Comparison of ENCODE assay signal across 8 mouse cellular contexts in the genomic region with DNA sequence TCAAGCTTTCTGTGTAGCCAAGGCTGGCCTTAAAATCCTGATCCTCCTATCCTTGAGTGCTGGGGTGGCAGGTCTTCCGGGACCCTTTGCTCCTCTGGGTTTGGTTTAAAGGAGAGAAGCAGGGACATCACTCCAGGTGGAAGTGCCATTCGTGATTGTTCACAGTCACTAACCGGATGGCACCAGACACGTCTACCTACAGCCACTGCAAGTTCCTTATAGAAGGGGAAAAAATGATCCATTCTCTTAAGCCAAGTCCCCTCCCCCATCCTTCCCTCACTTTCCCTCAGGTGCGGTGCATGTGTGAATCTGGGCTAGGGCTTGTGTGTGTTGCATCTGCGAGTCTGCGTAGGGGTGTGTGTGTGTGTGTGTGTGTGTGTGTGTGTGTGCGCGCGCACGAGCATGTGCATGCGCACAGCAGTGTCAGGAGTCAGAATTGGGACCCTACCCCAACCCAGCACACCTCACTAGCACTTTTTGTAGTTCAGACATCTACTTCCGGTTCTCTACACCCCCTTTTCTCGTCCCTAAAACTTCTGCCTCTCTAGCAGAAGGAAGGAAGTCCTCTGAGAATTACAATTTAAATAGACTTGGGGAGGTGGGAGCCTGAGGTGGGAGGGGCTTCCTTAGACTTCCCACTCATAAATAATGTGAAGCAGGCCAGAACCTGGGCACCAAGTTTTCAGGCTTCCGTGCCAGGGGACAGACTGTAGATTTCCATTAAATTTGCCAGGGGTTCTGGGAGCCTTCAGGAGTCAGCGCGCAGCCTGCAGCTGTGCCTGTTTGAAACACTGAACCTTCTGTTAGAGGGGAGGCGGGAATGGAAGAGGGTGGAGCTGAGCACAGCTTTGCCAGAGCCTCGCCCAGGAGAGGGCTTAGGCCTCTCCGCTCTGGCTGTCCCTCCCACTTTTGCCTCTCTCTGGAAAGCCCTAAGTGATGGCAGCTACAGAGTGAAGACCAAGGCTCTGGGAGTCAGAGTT. TPM values are rescaled to one million over a fixed set of nuclear protein-coding genes. Genes with fewer than 3 reads are reported as not detected.
A peak's percentile ranks its signal among the peaks of the same experiment; 100 is the strongest.
DNase-seq lines count a peak whose midpoint lies in the region; ATAC-seq and TF ChIP-seq lines count a peak whose summit lies in the region.

No protein-coding gene starts in this region.

- H3K4me3 ChIP-seq in forebrain, embryonic 14.5 days (ENCODE audit: low read depth, low read length) = no peak overlapping the region
- H3K4me3 ChIP-seq in left cerebral cortex, adult 2 months = no peak overlapping the region

- peak; percentile 56 for ATAC-seq in forebrain, embryonic 14.5 days
- peak; percentile 31 to 50 for ATAC-seq in hematopoietic stem cell, adult 5-6 weeks (replicated peaks in 1 of 2; ENCODE audit: insufficient read depth in 1 of 2, low FRiP score in 2 of 2, low TSS enrichment in 1 of 2, low read depth in 1 of 2, poor library complexity in 2 of 2, severe bottlenecking in 2 of 2)
- ATAC-seq in megakaryocyte-erythroid progenitor cell, adult 5-6 weeks (replicated peaks; ENCODE audit: low FRiP score, low TSS enrichment, poor library complexity, severe bottlenecking) = peak; percentile 76

- H3K27ac ChIP-seq in forebrain, embryonic 14.5 days (ENCODE audit: low read depth, low read length) = no peak overlapping the region
- peak overlapping the region; percentile 47; the same call in 1 of the 2 replicates for H3K27ac ChIP-seq in left cerebral cortex, adult 2 months

- H3K4me1 ChIP-seq in forebrain, embryonic 14.5 days (ENCODE audit: control insufficient read depth, insufficient read depth, low read length) = peaks cover 5% of the 10 kb centered on the region; the same call in 1 of the 2 replicates

- peak; percentile 20 for DNase-seq in cerebellum, adult 9-11 months
- DNase-seq in cerebellum, postnatal 36 days = no peak
- peak; percentile 67 to 68 for DNase-seq in adrenal gland, postnatal 36 days
- DNase-seq in forebrain, embryonic 14.5 days (ENCODE audit: low spot score) = peak; percentile 55
- no peak for DNase-seq in left cerebral cortex, adult 2 months (ENCODE audit: extremely low spot score in 1 of 2, low spot score in 2 of 2)
- DNase-seq in thymus, postnatal 25 days = peak; percentile 49

- 31% methylated on average over 20 of the region's 20 CpGs for WGBS in forebrain, embryonic 14.5 days

- H3K27me3 ChIP-seq in forebrain, embryonic 14.5 days (replicated peaks; ENCODE audit: control insufficient read depth, insufficient read depth, low read length) = peaks cover 36% of the 10 kb centered on the region

- H3K36me3 ChIP-seq in forebrain, embryonic 14.5 days (ENCODE audit: control insufficient read depth, insufficient read depth, low read length) = no peaks in the 10 kb centered on the region

- H3K9ac ChIP-seq in forebrain, embryonic 14.5 days (ENCODE audit: low read length) = no peak overlapping the region

- intact Hi-C loops in left cerebral cortex, adult 2 months (cut with DNase I) = no loop called here

- no peaks in the 10 kb centered on the region for H3K9me3 ChIP-seq in forebrain, embryonic 14.5 days (replicated peaks; ENCODE audit: control insufficient read depth, low read length)

- H3K4me2 ChIP-seq in forebrain, embryonic 14.5 days (ENCODE audit: low read length) = peak overlapping the region; percentile 18; the same call in 1 of the 2 replicates

- no peak for TF ChIP-seq CTCF in left cerebral cortex, adult 2 months (IDR thresholded peaks at IDR 0.05)

RNA-seq across cellular contexts. Expression of a gene that starts 3.1 kb away (rescaled TPM):
- total RNA-seq in adrenal gland, postnatal 36 days (2021) = 10 to 100 TPM; 52.6 to 80.8 TPM
- 1.1 and 1.3 TPM in 2 replicates for polyA plus RNA-seq in forebrain, embryonic 14.5 days (2014; fragmentation: Nextera tagmentation; extraction: Ambion mirVana)
- total RNA-seq in hematopoietic stem cell, adult 5-6 weeks (2017) = 21.8 and 25.5 TPM in 2 replicates
- total RNA-seq in left cerebral cortex, adult 2 months (2021) = 10 to 100 TPM; 15.4 to 16.3 TPM
- total RNA-seq in megakaryocyte-erythroid progenitor cell, adult 5-6 weeks (2014; fragmentation: Nextera tagmentation) = 22.5 and 26.6 TPM in 2 replicates
- 4.8 and 10.8 TPM in 2 replicates for total RNA-seq in megakaryocyte-erythroid progenitor cell, adult 5-6 weeks (2017)

RNA-seq across cellular contexts. Expression of a gene that starts 10.5 kb away (rescaled TPM):
- 1 to 10 TPM; 3.4 to 9.0 TPM for total RNA-seq in adrenal gland, postnatal 36 days (2021)
- 0.15 and 0.56 TPM in 2 replicates for polyA plus RNA-seq in forebrain, embryonic 14.5 days (2014; fragmentation: Nextera tagmentation; extraction: Ambion mirVana)
- total RNA-seq in hematopoietic stem cell, adult 5-6 weeks (2017) = 0.45 and 2.9 TPM in 2 replicates
- total RNA-seq in left cerebral cortex, adult 2 months (2021) = under 1 TPM in 1 of 2 experiments, not detected in 1; 0.77 TPM
- total RNA-seq in megakaryocyte-erythroid progenitor cell, adult 5-6 weeks (2014; fragmentation: Nextera tagmentation) = 6.4 and 11.9 TPM in 2 replicates
- 3.4 TPM in 1 of 2 replicates, not detected in the other for total RNA-seq in megakaryocyte-erythroid progenitor cell, adult 5-6 weeks (2017)

RNA-seq across cellular contexts. Expression of a gene that starts 41.2 kb away (rescaled TPM):
- 10 to 100 TPM; 42.9 to 45.6 TPM for total RNA-seq in adrenal gland, postnatal 36 days (2021)
- polyA plus RNA-seq in forebrain, embryonic 14.5 days (2014; fragmentation: Nextera tagmentation; extraction: Ambion mirVana) = 83.2 and 94.0 TPM in 2 replicates
- 21.5 and 25.4 TPM in 2 replicates for total RNA-seq in hematopoietic stem cell, adult 5-6 weeks (2017)
- total RNA-seq in left cerebral cortex, adult 2 months (2021) = 10 to 100 TPM; 26.7 to 28.3 TPM
- total RNA-seq in megakaryocyte-erythroid progenitor cell, adult 5-6 weeks (2014; fragmentation: Nextera tagmentation) = 57.0 and 70.4 TPM in 2 replicates
- 21.1 and 34.2 TPM in 2 replicates for total RNA-seq in megakaryocyte-erythroid progenitor cell, adult 5-6 weeks (2017)

RNA-seq across cellular contexts. Expression of a gene that starts 52.4 kb away (rescaled TPM):
- 1 to 10 TPM in 1 of 2 experiments, under 1 TPM in 1; 0.43 to 1.2 TPM for total RNA-seq in adrenal gland, postnatal 36 days (2021)
- 2.4 and 2.5 TPM in 2 replicates for polyA plus RNA-seq in forebrain, embryonic 14.5 days (2014; fragmentation: Nextera tagmentation; extraction: Ambion mirVana)
- not detected in 2 replicates for total RNA-seq in hematopoietic stem cell, adult 5-6 weeks (2017)
- under 1 TPM; 0.61 to 0.84 TPM for total RNA-seq in left cerebral cortex, adult 2 months (2021)
- not detected in 2 replicates for total RNA-seq in megakaryocyte-erythroid progenitor cell, adult 5-6 weeks (2014; fragmentation: Nextera tagmentation)
- total RNA-seq in megakaryocyte-erythroid progenitor cell, adult 5-6 weeks (2017) = not detected in 2 replicates

Comparison
In these comparisons a context has a peak if more than half of its experiments do, and no peak if none do; other contexts are left out.
1. DNase-seq: peak in cerebellum, adult 9-11 months (single experiment), adrenal gland, postnatal 36 days (2 of 2), forebrain, embryonic 14.5 days (single experiment) and thymus, postnatal 25 days (single experiment); none in cerebellum, postnatal 36 days (0 of 2) and left cerebral cortex, adult 2 months (0 of 2).
2. Peak in every context shown above with its lines, with median percentiles within 50 percentile points of each other: ATAC-seq.